Mouse (Mus musculus) olfactory bulb, adult 2 months (tissue): ENCODE data around the gene Mstn.

ENCODE experiments used
- CTCF ChIP-seq: fragments of 200-500 bp; IDR thresholded peaks from 2 replicates; pipeline ENCODE4 v1.5.1; 2012; ENCODE audit warnings: low read depth, mild to moderate bottlenecking, low read length, moderate library complexity; ENCODE audit not compliant: insufficient read depth
- POLR2A ChIP-seq: fragments of 200-500 bp; IDR thresholded peaks from 2 replicates; pipeline ENCODE4 v1.6.1; 2012; ENCODE audit warnings: mild to moderate bottlenecking, low read depth, low read length, moderate library complexity; ENCODE audit not compliant: insufficient read depth

- TF ChIP-seq CTCF (no peak), POLR2A (no peak)
Observed at GRCm38 (mm10) chr1:53080603-53081002, 19.2 kb downstream of the Mstn start.
